Mouse (Mus musculus): ENCODE results near the gene Klhl32. TPM values are rescaled to one million over a fixed set of nuclear protein-coding genes. Genes with fewer than 3 reads are reported as not detected.

The Klhl32 gene
- total and polyA plus RNA-seq, 2 experiments = 0.05 to 0.18 TPM

DNA sequence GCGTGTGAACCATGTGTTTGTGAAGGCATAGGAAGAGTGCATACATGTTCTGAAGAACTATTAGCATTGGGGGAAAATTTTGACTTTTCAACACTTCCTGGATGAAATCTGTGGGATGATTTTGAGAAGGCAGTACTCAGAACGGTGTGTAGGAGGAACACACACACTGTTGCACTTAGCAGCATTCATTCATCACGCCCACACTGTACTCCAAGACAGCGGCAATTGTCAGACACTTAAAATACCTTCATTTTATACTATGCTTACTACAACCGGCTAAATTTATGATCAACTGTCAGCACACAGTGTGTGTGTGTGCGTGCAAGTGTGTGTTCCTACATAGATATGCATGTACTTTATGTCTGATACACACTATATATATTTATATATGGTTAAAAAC lies 113.8 kb downstream of the Klhl32 start:
- Histone ChIP-seq H3K36me3 (ENCODE audit: control insufficient read depth, insufficient read depth, low read length) (no peaks in the 10 kb centered on the region), H3K27me3 (ENCODE audit: control insufficient read depth, insufficient read depth, low read length) (peaks cover 3% of the 10 kb centered on the region; the same call in 1 of the 2 replicates), H3K79me2 (ENCODE audit: control insufficient read depth, insufficient read depth, low read length) (no peaks in the 10 kb centered on the region), H3K9ac (ENCODE audit: low read depth, low read length) (no peak overlapping the region), H3K4me1 (ENCODE audit: control insufficient read depth, insufficient read depth, low read length) (no peaks in the 10 kb centered on the region), H3K27ac (replicated peaks; ENCODE audit: insufficient read depth, low read depth, low read length) (no peak overlapping the region), H3K4me3 (ENCODE audit: insufficient read depth, low read depth, low read length) (no peak overlapping the region)
- TF ChIP-seq CTCF (IDR thresholded peaks at IDR 0.05; ENCODE audit: low read depth, low read length) (no peak), POLR2A (IDR thresholded peaks at IDR 0.05; ENCODE audit: extremely low read depth, insufficient read depth, low read length) (no peak)
- 80% methylated on average over 6 of the region's 6 CpGs for WGBS
- DNase-seq (ENCODE audit: extremely low read depth, low read depth, low spot score) = no peak

DNA sequence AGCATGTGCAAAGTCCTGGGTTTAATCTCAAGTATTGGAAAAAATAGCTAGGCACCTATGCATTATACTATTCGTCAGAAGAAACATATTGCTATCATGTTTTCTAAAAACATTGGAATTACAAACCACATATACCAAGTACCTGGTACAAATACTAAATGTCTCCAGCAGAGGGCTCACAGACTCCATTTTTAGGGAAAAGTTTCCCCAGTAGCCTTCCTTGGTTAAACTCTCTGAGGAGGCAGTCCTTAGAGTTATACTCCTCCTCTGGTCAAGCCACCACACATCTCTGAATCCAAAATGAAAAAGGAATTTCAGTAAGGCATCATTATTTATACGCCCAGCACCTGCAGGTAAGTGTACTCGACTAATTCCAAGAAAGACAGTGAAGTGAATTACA lies 130.1 kb downstream of the Klhl32 start:
- 30% methylated on average over 3 of the region's 3 CpGs for WGBS
- Histone ChIP-seq H3K27me3 (ENCODE audit: control insufficient read depth, insufficient read depth, low read length) (no peaks in the 10 kb centered on the region), H3K4me3 (ENCODE audit: insufficient read depth, low read depth, low read length) (no peak overlapping the region), H3K9ac (ENCODE audit: low read depth, low read length) (no peak overlapping the region), H3K36me3 (ENCODE audit: control insufficient read depth, insufficient read depth, low read length) (no peaks in the 10 kb centered on the region), H3K27ac (replicated peaks; ENCODE audit: insufficient read depth, low read depth, low read length) (no peak overlapping the region), H3K79me2 (ENCODE audit: control insufficient read depth, insufficient read depth, low read length) (no peaks in the 10 kb centered on the region), H3K4me1 (ENCODE audit: control insufficient read depth, insufficient read depth, low read length) (no peaks in the 10 kb centered on the region)
- TF ChIP-seq CTCF (IDR thresholded peaks at IDR 0.05; ENCODE audit: low read depth, low read length) = no peak
- no peak for TF ChIP-seq POLR2A (IDR thresholded peaks at IDR 0.05; ENCODE audit: extremely low read depth, insufficient read depth, low read length)
- peak; percentile 68 for DNase-seq (ENCODE audit: extremely low read depth, low read depth, low spot score)

DNA sequence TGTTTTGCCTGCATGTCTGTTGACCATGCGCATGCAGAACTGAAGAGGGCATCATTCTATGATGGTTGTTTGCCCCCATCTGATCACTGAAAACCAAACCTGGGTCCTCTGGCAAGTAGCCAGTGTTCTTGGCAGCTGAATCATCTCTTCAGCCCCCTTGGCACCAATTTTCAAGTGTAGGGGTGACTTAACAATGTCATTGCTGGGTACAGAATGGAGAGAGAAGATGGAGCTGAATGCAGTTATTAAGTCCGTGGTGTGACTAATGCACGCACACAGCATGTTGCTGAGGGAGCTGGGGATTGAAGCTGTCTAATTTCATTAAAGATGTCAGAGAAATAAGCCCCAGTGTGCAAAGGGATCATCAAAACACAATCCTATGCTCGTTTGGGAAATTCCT lies 135.4 kb downstream of the Klhl32 start:
- DNase-seq (ENCODE audit: extremely low read depth, low read depth, low spot score) = no peak
- 68% methylated on average over 4 of the region's 4 CpGs for WGBS
- no peak overlapping the region for H3K9ac ChIP-seq (ENCODE audit: low read depth, low read length)
- no peaks in the 10 kb centered on the region for H3K27me3 ChIP-seq (ENCODE audit: control insufficient read depth, insufficient read depth, low read length)
- no peaks in the 10 kb centered on the region for H3K79me2 ChIP-seq (ENCODE audit: control insufficient read depth, insufficient read depth, low read length)
- no peak overlapping the region for H3K4me3 ChIP-seq (ENCODE audit: insufficient read depth, low read depth, low read length)
- H3K4me1 ChIP-seq (ENCODE audit: control insufficient read depth, insufficient read depth, low read length) = no peaks in the 10 kb centered on the region
- no peak for TF ChIP-seq CTCF (IDR thresholded peaks at IDR 0.05; ENCODE audit: low read depth, low read length)
- no peak for TF ChIP-seq POLR2A (IDR thresholded peaks at IDR 0.05; ENCODE audit: extremely low read depth, insufficient read depth, low read length)
- no peak overlapping the region for H3K27ac ChIP-seq (replicated peaks; ENCODE audit: insufficient read depth, low read depth, low read length)
- no peaks in the 10 kb centered on the region for H3K36me3 ChIP-seq (ENCODE audit: control insufficient read depth, insufficient read depth, low read length)

DNA sequence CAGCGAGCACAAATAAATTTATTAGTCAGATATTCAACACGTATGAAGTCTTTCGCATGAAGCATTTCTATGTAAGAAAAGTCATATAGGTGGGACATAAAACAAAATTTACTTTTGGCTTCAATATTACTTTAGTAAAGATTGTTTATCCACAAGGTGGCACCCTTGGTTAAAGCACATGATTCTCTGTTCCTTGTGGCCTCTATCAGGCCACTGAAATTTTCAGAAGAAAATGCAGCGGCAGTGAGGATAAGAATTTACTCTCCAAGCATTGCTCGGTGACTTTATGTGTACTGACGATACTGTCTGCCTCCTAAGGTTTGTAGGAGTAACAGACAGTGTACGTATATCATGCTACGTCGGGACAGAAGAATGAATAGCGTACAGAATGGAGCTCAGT lies 136.6 kb downstream of the Klhl32 start:
- Histone ChIP-seq H3K36me3 (ENCODE audit: control insufficient read depth, insufficient read depth, low read length) (no peaks in the 10 kb centered on the region), H3K4me3 (ENCODE audit: insufficient read depth, low read depth, low read length) (no peak overlapping the region), H3K9ac (ENCODE audit: low read depth, low read length) (no peak overlapping the region), H3K4me1 (ENCODE audit: control insufficient read depth, insufficient read depth, low read length) (no peaks in the 10 kb centered on the region), H3K27me3 (ENCODE audit: control insufficient read depth, insufficient read depth, low read length) (no peaks in the 10 kb centered on the region), H3K79me2 (ENCODE audit: control insufficient read depth, insufficient read depth, low read length) (no peaks in the 10 kb centered on the region), H3K27ac (replicated peaks; ENCODE audit: insufficient read depth, low read depth, low read length) (no peak overlapping the region)
- TF ChIP-seq POLR2A (IDR thresholded peaks at IDR 0.05; ENCODE audit: extremely low read depth, insufficient read depth, low read length) = no peak
- TF ChIP-seq CTCF (IDR thresholded peaks at IDR 0.05; ENCODE audit: low read depth, low read length) = no peak
- 78% methylated on average over 10 of the region's 10 CpGs for WGBS
- no peak for DNase-seq (ENCODE audit: extremely low read depth, low read depth, low spot score)

DNA sequence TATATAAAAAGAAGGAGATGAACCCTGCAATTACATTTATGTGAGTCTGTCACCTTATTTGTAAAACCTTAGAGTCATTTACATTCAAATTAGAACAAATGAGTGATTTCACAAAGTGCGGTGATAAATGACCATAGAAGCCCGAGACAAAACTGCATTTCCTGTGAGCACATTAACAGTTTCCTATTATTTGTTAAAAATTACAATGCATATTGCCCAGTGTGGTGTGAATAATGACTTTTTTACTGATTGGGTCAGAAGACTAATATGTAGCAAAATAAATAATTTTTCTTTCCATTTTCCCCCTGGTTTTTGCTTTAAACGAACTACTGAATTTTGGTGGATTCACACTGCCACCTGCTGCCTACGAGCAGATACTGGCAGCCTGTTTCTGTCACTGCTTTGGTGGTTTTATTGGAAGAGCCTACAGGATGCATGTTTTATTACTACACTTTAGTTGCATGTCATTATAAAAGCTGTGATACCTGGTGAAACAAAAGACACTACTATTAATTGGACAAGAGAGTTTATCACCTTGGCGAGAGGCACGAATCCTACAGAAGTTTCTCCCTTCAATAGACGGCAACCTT lies 152.3 kb downstream of the Klhl32 start:
- DNase-seq (ENCODE audit: extremely low read depth, low read depth, low spot score) = no peak
- WGBS = 69% methylated on average over 7 of the region's 7 CpGs
- Histone ChIP-seq H3K36me3 (ENCODE audit: control insufficient read depth, insufficient read depth, low read length) (no peaks in the 10 kb centered on the region), H3K4me1 (ENCODE audit: control insufficient read depth, insufficient read depth, low read length) (no peaks in the 10 kb centered on the region), H3K9ac (ENCODE audit: low read depth, low read length) (no peak overlapping the region), H3K79me2 (ENCODE audit: control insufficient read depth, insufficient read depth, low read length) (no peaks in the 10 kb centered on the region), H3K4me3 (ENCODE audit: insufficient read depth, low read depth, low read length) (no peak overlapping the region), H3K27me3 (ENCODE audit: control insufficient read depth, insufficient read depth, low read length) (no peaks in the 10 kb centered on the region), H3K27ac (replicated peaks; ENCODE audit: insufficient read depth, low read depth, low read length) (no peak overlapping the region)
- TF ChIP-seq CTCF (IDR thresholded peaks at IDR 0.05; ENCODE audit: low read depth, low read length) = peak; percentile 29; the same call in 1 of the 2 replicates
- TF ChIP-seq POLR2A (IDR thresholded peaks at IDR 0.05; ENCODE audit: extremely low read depth, insufficient read depth, low read length) = no peak

DNA sequence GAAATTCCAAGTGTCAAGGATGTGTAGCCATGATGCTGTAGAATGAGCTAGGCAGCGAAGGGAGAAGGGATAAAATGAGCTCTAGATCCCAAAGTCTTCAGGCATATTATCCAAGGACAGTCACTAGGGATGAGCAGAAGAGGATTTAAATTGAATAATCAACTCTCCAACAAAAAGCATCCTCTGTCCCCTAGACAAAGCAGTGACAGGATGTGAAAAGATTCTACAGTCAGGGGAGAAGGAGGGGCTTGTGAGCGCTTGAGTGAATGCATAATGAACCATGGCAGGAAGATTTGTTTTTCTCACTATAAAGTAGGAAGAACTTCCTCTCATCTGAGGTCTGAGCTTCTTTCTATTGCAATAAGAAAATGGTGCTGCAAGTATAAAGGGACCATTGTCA lies 170.8 kb downstream of the Klhl32 start:
- H3K9ac ChIP-seq (ENCODE audit: low read depth, low read length) = no peak overlapping the region
- no peaks in the 10 kb centered on the region for H3K4me1 ChIP-seq (ENCODE audit: control insufficient read depth, insufficient read depth, low read length)
- no peaks in the 10 kb centered on the region for H3K79me2 ChIP-seq (ENCODE audit: control insufficient read depth, insufficient read depth, low read length)
- H3K36me3 ChIP-seq (ENCODE audit: control insufficient read depth, insufficient read depth, low read length) = no peaks in the 10 kb centered on the region
- H3K27ac ChIP-seq (replicated peaks; ENCODE audit: insufficient read depth, low read depth, low read length) = no peak overlapping the region
- no peak for DNase-seq (ENCODE audit: extremely low read depth, low read depth, low spot score)
- H3K27me3 ChIP-seq (ENCODE audit: control insufficient read depth, insufficient read depth, low read length) = no peaks in the 10 kb centered on the region
- no peak overlapping the region for H3K4me3 ChIP-seq (ENCODE audit: insufficient read depth, low read depth, low read length)
- WGBS = 76% methylated on average over 2 of the region's 2 CpGs
- TF ChIP-seq CTCF (IDR thresholded peaks at IDR 0.05; ENCODE audit: low read depth, low read length) (no peak), POLR2A (IDR thresholded peaks at IDR 0.05; ENCODE audit: extremely low read depth, insufficient read depth, low read length) (no peak)

Measured in liver, adult 2 months (tissue).